Mouse (Mus musculus): Measurements from ENCODE around the gene Adra2b.

DNA sequence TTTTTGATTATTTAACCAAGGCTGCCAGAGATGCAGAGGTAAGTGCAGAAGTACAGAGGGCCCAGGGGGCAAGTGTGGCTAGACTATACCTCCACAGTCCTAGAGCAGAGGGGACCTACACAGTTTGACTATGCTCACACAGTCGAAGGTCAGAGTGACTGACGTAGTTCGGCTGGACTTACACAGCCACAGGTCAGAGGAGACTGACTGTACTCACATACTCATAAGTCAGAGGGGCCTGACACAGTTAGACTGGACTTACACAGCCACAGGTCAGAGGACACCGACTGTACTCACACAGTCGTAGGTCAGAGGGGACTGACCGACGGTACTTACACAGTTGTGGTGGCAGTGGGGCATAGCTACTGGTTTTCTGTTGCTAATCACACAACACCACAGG lies 35.7 kb downstream of the Adra2b start:
- TF ChIP-seq CTCF (IDR thresholded peaks at IDR 0.05; ENCODE audit: borderline replicate concordance, extremely low read depth, insufficient read depth, insufficient read length) (no peak), POLR2A (IDR thresholded peaks at IDR 0.05; ENCODE audit: borderline replicate concordance, extremely low read depth, insufficient read depth, insufficient read length, poor library complexity, severe bottlenecking) (no peak)
